Mouse (Mus musculus) kidney, adult 2 months (tissue): ENCODE measurements around the gene Pbld2. TPM values are rescaled to one million over a fixed set of nuclear protein-coding genes. Genes with fewer than 3 reads are reported as not detected.

Source experiments
- DNase-seq: peaks from one replicate; pipeline ENCODE4 v3.0.0; 2021
- H3K27ac ChIP-seq: fragments of 200-500 bp; 2 replicates; pipeline ENCODE4 v1.5.1; 2012; ENCODE audit warnings: low read depth, low read length, control low read depth, inconsistent platforms; ENCODE audit not compliant: insufficient read depth
- H3K27me3 ChIP-seq: fragments of 200-500 bp; replicated peaks from 2 replicates; pipeline ENCODE4 v1.6.1; 2012; ENCODE audit warnings: mild to moderate bottlenecking, moderate library complexity, low read length, inconsistent platforms; ENCODE audit not compliant: control insufficient read depth, insufficient read depth
- H3K36me3 ChIP-seq: fragments of 200-500 bp; 2 replicates; pipeline ENCODE4 v1.6.1; 2012; ENCODE audit warnings: mild to moderate bottlenecking, moderate library complexity, low read length, inconsistent platforms; ENCODE audit not compliant: control insufficient read depth, insufficient read depth
- H3K4me1 ChIP-seq: fragments of 200-500 bp; 2 replicates; pipeline ENCODE4 v1.6.1; 2011; ENCODE audit warnings: low read length; ENCODE audit not compliant: control insufficient read depth, insufficient read depth
- H3K4me3 ChIP-seq: fragments of 200-500 bp; 2 replicates; pipeline ENCODE4 v1.5.1; 2011; ENCODE audit warnings: mild to moderate bottlenecking, low read depth, low read length, control low read depth; ENCODE audit not compliant: insufficient read depth
- CTCF ChIP-seq: fragments of 200-500 bp; conservative IDR thresholded peaks from 2 replicates; pipeline ENCODE4 v1.5.1; 2011; ENCODE audit warnings: low read depth, mild to moderate bottlenecking, control low read depth, low read length, moderate library complexity, mixed read lengths; ENCODE audit not compliant: insufficient read depth, insufficient read length
- POLR2A ChIP-seq: fragments of 200-500 bp; IDR thresholded peaks from one replicate; pipeline ENCODE4 v1.6.1; 2011; ENCODE audit warnings: low read depth, low read length, control low read depth
- WGBS: fragments of 180-500 bp; shearing (Covaris S2); methylation state at CpG from one replicate; pipeline ENCODE4 v1.1.7; 2018; 5-methylcytosine and 5-hydroxymethylcytosine counted together
- polyA plus RNA-seq: library from polyadenylated mRNA; depleted of rRNA; stranded (reverse); fragments of >200 nt; gene quantifications from 2 replicates; pipeline ENCODE4 v1.2.3, GENCODE M21; 2012; rRNA removed

The Pbld2 gene
- 22.4 and 25.5 TPM in 2 replicates for polyA plus RNA-seq

GRCm38 (mm10) chr10:63023749-63024579, at the start of gene Pbld2, which contains the start of gene Hnrnph3:
Pbld2 (plus strand) TSS chr10:63024315.
Hnrnph3 (minus strand) TSS chr10:63024217.
- TF ChIP-seq CTCF (no peak), POLR2A (peak; percentile 49)
- H3K27ac ChIP-seq = peak within 1 kb of the TSS; percentile 99
- H3K4me3 ChIP-seq = peak within 1 kb of the TSS; percentile 92
- no peaks in the 10 kb centered on the region for H3K27me3 ChIP-seq
- no peaks in the 10 kb centered on the region for H3K36me3 ChIP-seq
- under 1% methylated on average over 69 of the region's 69 CpGs for WGBS
- peaks cover 6% of the 10 kb centered on the region for H3K4me1 ChIP-seq
- DNase-seq = peak; percentile 99

- no peak overlapping the region for H3K27ac ChIP-seq
- DNase-seq = no peak
- WGBS = 9% methylated on average over 10 of the region's 10 CpGs
- no peaks in the 10 kb centered on the region; the same call in 1 of the 2 replicates for H3K4me1 ChIP-seq
- TF ChIP-seq CTCF = no peak
- no peak for TF ChIP-seq POLR2A
- H3K36me3 ChIP-seq = no peaks in the 10 kb centered on the region
- peak overlapping the region; percentile 97 for H3K4me3 ChIP-seq
- H3K27me3 ChIP-seq = no peaks in the 10 kb centered on the region
Measured at GRCm38 (mm10) chr10:62979667-62980038, 44.5 kb upstream of the Pbld2 start.

- H3K4me3 ChIP-seq = peak within 1 kb of the TSS; percentile 97
- under 1% methylated on average over 77 of the region's 77 CpGs for WGBS
- H3K4me1 ChIP-seq = no peaks in the 10 kb centered on the region; the same call in 1 of the 2 replicates
- no peaks in the 10 kb centered on the region for H3K36me3 ChIP-seq
- no peak within 1 kb of the TSS for H3K27ac ChIP-seq
- no peak for TF ChIP-seq POLR2A
- peak; percentile 57 for TF ChIP-seq CTCF
- DNase-seq = peak; percentile 84
- H3K27me3 ChIP-seq = no peaks in the 10 kb centered on the region
Measured at GRCm38 (mm10) chr10:62980039-62980954, 43.8 kb upstream of the Pbld2 start, which contains the start of gene Rufy2. Rufy2 (plus strand) TSS chr10:62980223.

- Histone ChIP-seq H3K4me1 (no peaks in the 10 kb centered on the region; the same call in 1 of the 2 replicates), H3K36me3 (no peaks in the 10 kb centered on the region), H3K27ac (no peak overlapping the region), H3K4me3 (no peak overlapping the region), H3K27me3 (no peaks in the 10 kb centered on the region)
- DNase-seq = no peak
- 89% methylated on average over 11 of the region's 11 CpGs for WGBS
- TF ChIP-seq CTCF = no peak
- no peak for TF ChIP-seq POLR2A
Measured at GRCm38 (mm10) chr10:62984072-62984471, 40.0 kb upstream of the Pbld2 start.

- no peaks in the 10 kb centered on the region for H3K36me3 ChIP-seq
- H3K4me1 ChIP-seq = no peaks in the 10 kb centered on the region; the same call in 1 of the 2 replicates
- DNase-seq = peak; percentile 36
- H3K4me3 ChIP-seq = no peak overlapping the region
- WGBS = 78% methylated on average over 6 of the region's 6 CpGs
- no peak for TF ChIP-seq POLR2A
- no peak for TF ChIP-seq CTCF
- H3K27ac ChIP-seq = no peak overlapping the region
- H3K27me3 ChIP-seq = no peaks in the 10 kb centered on the region
Measured at GRCm38 (mm10) chr10:62984495-62984894, 39.6 kb upstream of the Pbld2 start.

- TF ChIP-seq CTCF (peak; percentile 45), POLR2A (no peak)
- DNase-seq = peak; percentile 14
- H3K36me3 ChIP-seq = no peaks in the 10 kb centered on the region; the same call in 1 of the 2 replicates
- no peak overlapping the region for H3K4me3 ChIP-seq
- no peak overlapping the region for H3K27ac ChIP-seq
- WGBS = 38% methylated on average over 3 of the region's 3 CpGs
- no peaks in the 10 kb centered on the region for H3K4me1 ChIP-seq
- H3K27me3 ChIP-seq = no peaks in the 10 kb centered on the region
Measured at GRCm38 (mm10) chr10:62987341-62987740, 36.8 kb upstream of the Pbld2 start.

- no peak for DNase-seq
- Histone ChIP-seq H3K4me1 (no peaks in the 10 kb centered on the region), H3K36me3 (peaks cover 1% of the 10 kb centered on the region), H3K27ac (no peak overlapping the region), H3K4me3 (no peak overlapping the region), H3K27me3 (no peaks in the 10 kb centered on the region)
- 94% methylated on average over 15 of the region's 15 CpGs for WGBS
- no peak for TF ChIP-seq CTCF
- TF ChIP-seq POLR2A = no peak
Measured at GRCm38 (mm10) chr10:62990636-62991035, 33.5 kb upstream of the Pbld2 start.
